Mouse (Mus musculus): ENCODE measurements around the gene Rab22a. TPM values are rescaled to one million over a fixed set of nuclear protein-coding genes. Genes with fewer than 3 reads are reported as not detected.

Rab22a gene
- total and polyA plus RNA-seq, 3 experiments = 5.9 to 16.9 (median 9.3) TPM

- peaks cover 18 to 46% of the 10 kb centered on the region in 2 experiments for H3K36me3 ChIP-seq (replicated peaks in 1 of 2; ENCODE audit: control insufficient read depth in 1 of 2, insufficient read depth in 1 of 2, low read length in 1 of 2)
- H3K4me1 ChIP-seq (ENCODE audit: control insufficient read depth in 1 of 2, insufficient read depth in 2 of 2) = peaks cover 13 to 29% of the 10 kb centered on the region in 2 experiments
- in situ Hi-C loops (cut with MboI; ENCODE audit: low pct_ligation_motif_present, low pct_unique_long_range_greater_than_20kb, low sequenced_read_pairs) (no loop called here), dilution Hi-C loops (cut with MboI; ENCODE audit: extremely low pct_ligation_motif_present, extremely low pct_unique_long_range_greater_than_20kb, low sequenced_read_pairs) (no loop called here)
- DNase-seq (ENCODE audit: extremely low read depth) = peak; percentile 89
- no peak overlapping the region for H3K9ac ChIP-seq (ENCODE audit: insufficient read depth, low read depth)
- peaks cover 19% of the 10 kb centered on the region; the same call in 1 of the 2 replicates for H3K79me2 ChIP-seq (replicated peaks; ENCODE audit: control insufficient read depth, extremely low read depth, insufficient read depth, poor library complexity, severe bottlenecking)
- no peak overlapping the region for H3K27ac ChIP-seq (ENCODE audit: insufficient read depth, low read depth)
- no peaks in the 10 kb centered on the region for H3K27me3 ChIP-seq (replicated peaks)
- H3K4me2 ChIP-seq (ENCODE audit: insufficient read depth, low read depth, poor library complexity, severe bottlenecking) = peak overlapping the region; percentile 93
- no peak overlapping the region for H3K4me3 ChIP-seq (replicated peaks in 1 of 3; ENCODE audit: low read depth in 2 of 3, low read length in 2 of 3, poor library complexity in 1 of 3)
- TF ChIP-seq IRF4 (IDR thresholded peaks at IDR 0.05; ENCODE audit: low read depth, low read length) (peak; percentile 96), MAFK (IDR thresholded peaks at IDR 0.05; ENCODE audit: insufficient replicate concordance, low read length) (0 out of 2 replicates have a peak, but pooled peaks have one; percentile 27), POLR2A (IDR thresholded peaks at IDR 0.05; ENCODE audit: low read depth, low read length) (no peak), ZC3H11A (IDR thresholded peaks at IDR 0.05; ENCODE audit: low read depth, low read length) (no peak), BHLHE40 (IDR thresholded peaks at IDR 0.05; ENCODE audit: low read depth, low read length) (peak; percentile 80), MAZ (IDR thresholded peaks at IDR 0.05; ENCODE audit: low read depth, low read length) (peak; percentile 84; the same call in 1 of the 2 replicates), JUN (IDR thresholded peaks at IDR 0.05; ENCODE audit: insufficient read depth, low read depth, low read length) (peak; percentile 43; the same call in 1 of the 2 replicates), MXI1 (IDR thresholded peaks at IDR 0.05; ENCODE audit: low read depth, low read length) (peak; percentile 85), RAD21 (IDR thresholded peaks at IDR 0.05; ENCODE audit: low read depth, low read length) (peak; percentile 12), USF2 (conservative IDR thresholded peaks at IDR 0.05; ENCODE audit: low read depth, low read length) (no peak), UBTF (IDR thresholded peaks at IDR 0.05; ENCODE audit: low read depth, low read length) (no peak), CHD1 (IDR thresholded peaks at IDR 0.05; ENCODE audit: low read depth, low read length) (peak; percentile 81; the same call in 1 of the 2 replicates), MYC (IDR thresholded peaks at IDR 0.05; ENCODE audit: low read depth, low read length) (peak; percentile 91), POLR2AphosphoS2 (IDR thresholded peaks at IDR 0.05; ENCODE audit: low read depth, low read length) (no peak), NRF1 (IDR thresholded peaks at IDR 0.05; ENCODE audit: low read depth, low read length) (peak; percentile 37), ETS1 (conservative IDR thresholded peaks at IDR 0.05; ENCODE audit: low read depth, low read length) (peak; percentile 89), ZNF384 (IDR thresholded peaks at IDR 0.05; ENCODE audit: low read depth, low read length) (peak; percentile 97), ELF1 (IDR thresholded peaks at IDR 0.05; ENCODE audit: low read depth, low read length) (peak; percentile 52; the same call in 1 of the 2 replicates), RCOR1 (conservative IDR thresholded peaks at IDR 0.05; ENCODE audit: low read depth, low read length) (peak; percentile 79), E2F4 (IDR thresholded peaks at IDR 0.05; ENCODE audit: insufficient replicate concordance, low read depth, low read length) (peak; percentile 53; the same call in 1 of the 2 replicates), ZKSCAN1 (IDR thresholded peaks at IDR 0.05; ENCODE audit: borderline replicate concordance, low read depth, low read length) (no peak), NELFE (IDR thresholded peaks at IDR 0.05; ENCODE audit: low read depth, low read length) (no peak), TCF12 (IDR thresholded peaks at IDR 0.05; ENCODE audit: low read depth, low read length) (peak; percentile 58; the same call in 1 of the 2 replicates), JUND (conservative IDR thresholded peaks at IDR 0.05; ENCODE audit: low read depth, low read length) (peak; percentile 63), SMC3 (IDR thresholded peaks at IDR 0.05; ENCODE audit: low read depth, low read length) (0 out of 2 replicates have a peak, but pooled peaks have one; percentile 7), SIN3A (IDR thresholded peaks at IDR 0.05; ENCODE audit: low read length) (peak; percentile 92), HCFC1 (IDR thresholded peaks at IDR 0.05; ENCODE audit: low read depth, low read length) (peak; percentile 72), MEF2A (IDR thresholded peaks at IDR 0.05; ENCODE audit: borderline replicate concordance, low read depth, low read length) (peak; percentile 97), USF1 (IDR thresholded peaks at IDR 0.05; ENCODE audit: low read depth, low read length) (no peak), EP300 (IDR thresholded peaks at IDR 0.05; ENCODE audit: low read length) (peak; percentile 76), CTCF (conservative IDR thresholded peaks at IDR 0.05 in 1 of 2, IDR thresholded peaks at IDR 0.05 in 1 of 2; ENCODE audit: low read depth in 2 of 2, low read length in 2 of 2) (no peak), KAT2A (IDR thresholded peaks at IDR 0.05; ENCODE audit: insufficient replicate concordance, low read length) (no peak), ZMIZ1 (IDR thresholded peaks at IDR 0.05; ENCODE audit: low read depth, low read length) (no peak), PAX5 (IDR thresholded peaks at IDR 0.05; ENCODE audit: low read length) (no peak), MAX (IDR thresholded peaks at IDR 0.05; ENCODE audit: low read length) (peak; percentile 70), GABPA (IDR thresholded peaks at IDR 0.05; ENCODE audit: insufficient replicate concordance, low read depth, low read length) (no peak), CHD2 (IDR thresholded peaks at IDR 0.05; ENCODE audit: low read length) (peak; percentile 95), TBP (conservative IDR thresholded peaks at IDR 0.05; ENCODE audit: low read depth, low read length) (no peak)
- peaks cover 2% of the 10 kb centered on the region for H3K9me3 ChIP-seq (replicated peaks; ENCODE audit: low read length)
Observed at GRCm38 (mm10) chr2:173679217-173679616, 19.7 kb downstream of the Rab22a start.
